Mouse (Mus musculus): Measurements from ENCODE around the gene Mrps18a. TPM values are rescaled to one million over a fixed set of nuclear protein-coding genes. Genes with fewer than 3 reads are reported as not detected.
A peak's percentile ranks its signal among the peaks of the same experiment; 100 is the strongest.

Gene Mrps18a
- polyA plus RNA-seq, 1 experiment from 2014 or later = 149 TPM

DNA sequence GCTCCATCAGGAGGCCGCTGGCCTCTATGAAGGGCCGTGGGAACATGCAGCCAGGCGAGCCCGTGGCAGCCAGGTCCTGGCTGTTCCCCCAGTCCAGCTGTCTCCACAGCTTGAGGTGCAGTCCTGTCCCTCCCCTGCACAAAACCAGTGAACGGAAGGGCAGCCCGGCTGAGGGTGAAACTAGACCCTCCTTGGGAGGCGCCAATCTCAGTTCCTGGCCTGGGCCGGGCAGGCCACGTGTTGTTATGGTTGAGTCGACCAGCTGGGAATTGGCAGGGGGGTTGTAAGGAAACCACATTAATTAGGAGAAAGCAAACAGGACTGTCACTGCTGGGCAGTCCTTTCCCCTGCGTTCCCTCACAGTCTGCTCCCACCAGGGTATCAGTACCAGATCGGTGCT, 6.3 kb upstream of the Mrps18a start:
- Histone ChIP-seq H3K27me3 (peaks cover 20% of the 10 kb centered on the region), H3K4me1 (replicated peaks) (peaks cover 4% of the 10 kb centered on the region), H3K27ac (peak overlapping the region; percentile 18; the same call in 1 of the 2 replicates), H3K4me3 (no peak overlapping the region), H3K36me3 (no peaks in the 10 kb centered on the region), H3K9me3 (no peaks in the 10 kb centered on the region), H3K9ac (no peak overlapping the region), H3K4me2 (no peak overlapping the region)
- 36% methylated on average over 12 of the region's 12 CpGs for WGBS
- no peak for ATAC-seq (ENCODE audit: low FRiP score)

DNA sequence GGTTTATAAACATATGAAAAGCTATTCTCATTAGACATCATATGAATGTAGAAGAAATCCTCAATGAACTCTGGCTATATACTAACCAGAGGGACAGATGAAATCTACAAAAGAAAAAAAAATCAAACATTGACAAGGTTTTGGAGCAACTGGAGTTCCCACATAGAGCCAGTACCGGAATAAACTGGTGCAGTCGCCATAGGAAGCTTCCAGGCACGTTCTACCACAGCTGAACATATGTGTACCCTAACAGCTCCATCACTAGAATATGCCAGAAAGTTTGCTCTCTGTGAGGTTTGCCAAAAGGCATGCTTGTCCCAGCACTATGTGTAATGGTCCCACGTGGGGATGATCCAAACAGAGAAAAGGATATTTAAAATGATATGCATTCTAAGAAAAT, 2.5 kb upstream of the Mrps18a start:
- H3K27me3 ChIP-seq = peaks cover 22% of the 10 kb centered on the region
- no peak for ATAC-seq (ENCODE audit: low FRiP score)
- H3K4me3 ChIP-seq = no peak overlapping the region
- H3K36me3 ChIP-seq = no peaks in the 10 kb centered on the region
- no peak overlapping the region for H3K27ac ChIP-seq
- H3K9ac ChIP-seq = no peak overlapping the region
- no peak overlapping the region for H3K4me2 ChIP-seq
- peaks cover 18% of the 10 kb centered on the region for H3K4me1 ChIP-seq (replicated peaks)
- no peaks in the 10 kb centered on the region for H3K9me3 ChIP-seq
- 85% methylated on average over 4 of the region's 4 CpGs for WGBS

DNA sequence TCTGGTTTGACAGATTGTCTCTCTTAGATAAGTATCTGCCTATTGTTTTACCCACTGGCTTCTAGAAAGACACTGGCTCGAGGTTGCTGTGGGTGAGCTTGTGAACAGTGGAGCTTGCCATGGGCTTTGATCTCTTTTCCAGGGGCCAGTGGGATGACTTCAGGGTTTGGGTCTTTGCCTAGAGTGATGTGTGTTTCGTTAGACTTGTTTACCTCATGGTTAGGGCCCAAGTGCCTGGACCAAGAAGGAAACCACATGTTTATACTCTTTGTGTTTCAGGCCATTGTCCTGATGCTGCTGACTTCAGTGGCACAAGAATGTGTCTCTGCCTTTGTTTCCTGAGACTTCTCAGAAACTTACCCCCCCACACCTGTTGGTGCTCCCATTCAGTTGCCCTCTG, 4.7 kb downstream of the Mrps18a start:
- H3K27ac ChIP-seq = no peak overlapping the region
- ATAC-seq (ENCODE audit: low FRiP score) = no peak
- WGBS = 61% methylated on average over 2 of the region's 2 CpGs
- no peaks in the 10 kb centered on the region for H3K9me3 ChIP-seq
- H3K9ac ChIP-seq = peak overlapping the region; percentile 31; the same call in 1 of the 2 replicates
- peaks cover 48% of the 10 kb centered on the region for H3K36me3 ChIP-seq
- peaks cover 30% of the 10 kb centered on the region for H3K4me1 ChIP-seq (replicated peaks)
- H3K4me3 ChIP-seq = no peak overlapping the region
- H3K27me3 ChIP-seq = no peaks in the 10 kb centered on the region
- H3K4me2 ChIP-seq = no peak overlapping the region

DNA sequence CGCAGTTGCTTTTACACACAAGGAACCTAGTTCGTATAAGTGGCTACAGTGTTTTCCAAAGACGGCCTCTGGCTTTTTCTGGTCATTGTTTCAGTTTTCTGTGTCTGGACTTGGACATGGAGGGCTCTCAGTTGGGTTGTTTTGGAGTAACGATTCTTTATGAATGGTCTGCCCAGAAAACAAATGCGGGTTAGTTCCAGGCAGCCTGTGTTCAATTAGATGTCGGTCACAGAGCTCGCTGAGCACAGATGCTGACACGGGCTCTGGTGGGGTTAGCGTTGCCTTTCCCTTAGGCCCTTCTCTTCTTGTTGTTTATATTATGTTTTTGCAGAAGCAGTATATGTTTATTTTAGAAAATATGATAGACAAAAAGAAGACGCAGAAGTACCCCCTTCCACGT, 5.4 kb downstream of the Mrps18a start:
- no peaks in the 10 kb centered on the region for H3K27me3 ChIP-seq
- H3K9ac ChIP-seq = no peak overlapping the region
- H3K36me3 ChIP-seq = peaks cover 49% of the 10 kb centered on the region
- no peak overlapping the region for H3K4me2 ChIP-seq
- H3K4me1 ChIP-seq (replicated peaks) = peaks cover 30% of the 10 kb centered on the region
- WGBS = 89% methylated on average over 11 of the region's 11 CpGs
- no peaks in the 10 kb centered on the region for H3K9me3 ChIP-seq
- ATAC-seq (ENCODE audit: low FRiP score) = no peak
- no peak overlapping the region for H3K4me3 ChIP-seq
- no peak overlapping the region for H3K27ac ChIP-seq

DNA sequence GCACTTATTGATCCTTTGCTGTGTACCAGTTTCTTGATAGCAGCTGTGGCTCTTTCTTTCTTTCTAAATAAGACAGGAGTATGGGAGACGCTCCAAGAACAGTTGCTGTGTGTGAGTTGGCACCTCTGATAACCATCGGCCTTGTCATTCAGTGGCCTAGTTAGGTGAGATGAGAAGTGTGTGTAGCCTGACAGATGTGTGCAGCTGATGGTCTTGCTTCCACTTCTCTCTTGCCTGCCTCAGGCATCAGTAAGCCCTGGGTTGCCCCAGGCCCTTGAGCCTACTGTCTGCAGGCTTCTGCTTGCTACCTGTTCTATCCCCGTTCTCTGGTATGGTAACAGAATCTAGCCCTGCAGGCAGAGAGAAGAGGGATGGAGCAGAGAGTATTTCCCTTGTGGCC, 6.1 kb downstream of the Mrps18a start:
- no peaks in the 10 kb centered on the region for H3K27me3 ChIP-seq
- H3K4me1 ChIP-seq (replicated peaks) = peaks cover 24% of the 10 kb centered on the region
- no peak overlapping the region for H3K9ac ChIP-seq
- H3K4me2 ChIP-seq = no peak overlapping the region
- no peak overlapping the region for H3K4me3 ChIP-seq
- no peaks in the 10 kb centered on the region for H3K9me3 ChIP-seq
- 92% methylated on average over 3 of the region's 3 CpGs for WGBS
- peaks cover 51% of the 10 kb centered on the region for H3K36me3 ChIP-seq
- ATAC-seq (ENCODE audit: low FRiP score) = no peak
- no peak overlapping the region for H3K27ac ChIP-seq

DNA sequence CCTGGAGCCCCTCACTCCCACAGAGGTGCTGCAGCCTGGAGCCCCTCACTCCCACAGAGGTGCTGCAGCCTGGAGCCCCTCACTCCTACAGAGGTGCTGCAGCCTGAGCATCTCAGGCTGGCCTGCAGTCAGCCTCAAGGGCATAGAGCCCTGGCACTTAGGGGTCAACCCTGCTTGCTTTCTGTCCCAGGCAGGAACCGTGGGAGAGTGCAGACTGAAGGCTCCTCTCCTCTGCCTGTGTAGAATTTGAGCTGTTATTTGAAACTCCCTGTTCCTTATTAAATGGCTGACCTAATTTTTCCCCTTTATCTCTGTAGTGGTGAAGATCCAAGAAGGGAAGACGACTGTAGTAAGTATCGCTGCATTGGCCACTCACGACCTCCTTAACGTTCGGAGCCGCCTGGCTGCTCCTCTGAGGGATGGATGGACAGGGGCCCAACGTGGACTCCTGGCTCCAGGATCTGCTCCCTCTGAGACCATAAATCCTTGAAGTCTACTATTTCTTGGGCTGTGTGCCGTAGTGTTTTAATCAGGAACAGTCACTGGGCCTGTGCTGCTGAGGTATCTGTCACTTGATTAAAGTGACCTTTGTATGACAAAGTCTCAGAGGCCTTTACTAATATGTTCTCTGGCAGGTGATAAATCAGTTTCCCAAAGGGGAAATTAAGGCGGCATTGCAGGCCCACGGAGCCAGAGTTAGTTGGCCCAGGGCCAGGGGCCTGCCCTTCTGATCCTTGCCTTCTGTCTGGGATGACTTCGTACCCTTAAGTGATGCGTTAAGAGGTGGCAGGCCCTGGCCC, 7.0 kb downstream of the Mrps18a start:
- WGBS = 76% methylated on average over 13 of the region's 13 CpGs
- peaks cover 61% of the 10 kb centered on the region for H3K36me3 ChIP-seq
- H3K4me3 ChIP-seq = no peak overlapping the region
- H3K27me3 ChIP-seq = no peaks in the 10 kb centered on the region
- no peak overlapping the region for H3K9ac ChIP-seq
- H3K4me1 ChIP-seq (replicated peaks) = peaks cover 17% of the 10 kb centered on the region; the same call in 1 of the 2 replicates
- no peaks in the 10 kb centered on the region for H3K9me3 ChIP-seq
- H3K4me2 ChIP-seq = no peak overlapping the region
- H3K27ac ChIP-seq = peak overlapping the region; percentile 30; the same call in 1 of the 2 replicates
- ATAC-seq (ENCODE audit: low FRiP score) = no peak

DNA sequence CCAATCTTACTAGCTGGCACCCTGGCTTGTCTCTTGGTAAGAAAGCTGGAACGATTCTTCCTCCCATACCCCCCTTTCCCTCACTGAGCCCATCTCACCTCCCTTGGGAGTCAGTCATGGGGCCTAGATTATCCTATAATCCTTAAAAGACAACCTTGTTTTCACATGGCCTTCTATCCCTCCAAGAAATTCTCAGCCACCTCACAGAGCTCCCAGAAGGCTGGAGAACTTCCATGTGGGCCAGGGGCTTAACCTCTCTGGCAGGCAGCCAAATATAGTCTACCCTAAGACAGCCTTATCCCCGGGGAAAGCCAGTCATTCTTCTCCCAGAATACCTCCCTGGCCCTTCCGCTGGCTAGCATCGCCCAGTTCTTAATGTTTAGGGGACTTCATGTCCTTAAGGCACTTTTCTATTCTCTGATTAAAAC, 7.7 kb downstream of the Mrps18a start:
- no peak overlapping the region for H3K27ac ChIP-seq
- H3K27me3 ChIP-seq = no peaks in the 10 kb centered on the region
- no peak overlapping the region for H3K9ac ChIP-seq
- peaks cover 67% of the 10 kb centered on the region for H3K36me3 ChIP-seq
- H3K4me2 ChIP-seq = no peak overlapping the region
- WGBS = 75% methylated on average over 4 of the region's 4 CpGs
- H3K4me3 ChIP-seq = no peak overlapping the region
- peaks cover 17% of the 10 kb centered on the region; the same call in 1 of the 2 replicates for H3K4me1 ChIP-seq (replicated peaks)
- ATAC-seq (ENCODE audit: low FRiP score) = no peak
- no peaks in the 10 kb centered on the region for H3K9me3 ChIP-seq

DNA sequence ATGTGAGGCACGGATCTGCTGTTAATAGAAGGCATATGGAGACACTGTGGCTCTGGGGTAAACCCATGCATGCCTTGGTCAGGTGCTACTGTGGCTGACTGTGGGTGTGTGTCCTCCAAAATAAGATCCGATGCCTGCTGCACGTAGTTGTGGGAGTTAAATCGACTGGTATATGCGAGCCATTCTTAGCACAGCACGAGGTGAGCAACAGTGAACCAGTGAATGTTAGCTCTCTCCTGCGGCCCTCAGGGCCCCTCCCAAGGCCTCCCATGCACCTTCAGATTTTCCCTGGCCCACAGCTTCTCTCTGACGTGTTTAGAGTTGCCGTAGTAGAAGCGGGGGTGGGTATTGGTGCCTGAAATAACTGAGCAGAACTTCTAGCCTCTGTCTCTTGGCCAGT, 8.9 kb downstream of the Mrps18a start:
- Histone ChIP-seq H3K36me3 (peaks cover 77% of the 10 kb centered on the region), H3K27me3 (no peaks in the 10 kb centered on the region)

DNA sequence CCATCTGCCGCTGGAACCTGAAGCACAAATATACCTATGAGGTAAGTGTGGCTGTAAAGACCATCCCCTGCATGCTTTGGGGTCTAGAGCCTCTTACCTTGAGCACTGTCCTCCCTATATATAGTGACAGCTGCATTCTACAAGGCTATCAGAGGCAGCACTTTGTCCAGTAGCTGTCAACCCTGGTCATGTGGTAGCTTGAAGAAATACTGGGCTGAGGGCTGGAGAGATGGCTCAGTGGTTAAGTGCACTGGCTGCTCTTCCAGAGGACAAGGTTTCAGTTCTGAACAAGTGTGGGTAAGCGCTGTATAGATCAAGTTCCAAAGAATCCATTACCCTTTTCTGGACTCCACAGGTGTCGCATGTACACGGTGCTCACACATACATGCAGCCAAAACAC, 12.0 kb downstream of the Mrps18a start:
- H3K4me1 ChIP-seq (replicated peaks) = peaks cover 5% of the 10 kb centered on the region; the same call in 1 of the 2 replicates
- peaks cover 89% of the 10 kb centered on the region for H3K36me3 ChIP-seq
- 97% methylated on average over 4 of the region's 4 CpGs for WGBS

More for the DNA sequence above, 8.9 kb downstream of the Mrps18a start:
- WGBS = 91% methylated on average over 10 of the region's 10 CpGs
- H3K27ac ChIP-seq = no peak overlapping the region
- H3K4me2 ChIP-seq = no peak overlapping the region
- H3K9ac ChIP-seq = no peak overlapping the region
- H3K9me3 ChIP-seq = no peaks in the 10 kb centered on the region
- peaks cover 17% of the 10 kb centered on the region; the same call in 1 of the 2 replicates for H3K4me1 ChIP-seq (replicated peaks)
- H3K4me3 ChIP-seq = no peak overlapping the region
- ATAC-seq (ENCODE audit: low FRiP score) = no peak

DNA sequence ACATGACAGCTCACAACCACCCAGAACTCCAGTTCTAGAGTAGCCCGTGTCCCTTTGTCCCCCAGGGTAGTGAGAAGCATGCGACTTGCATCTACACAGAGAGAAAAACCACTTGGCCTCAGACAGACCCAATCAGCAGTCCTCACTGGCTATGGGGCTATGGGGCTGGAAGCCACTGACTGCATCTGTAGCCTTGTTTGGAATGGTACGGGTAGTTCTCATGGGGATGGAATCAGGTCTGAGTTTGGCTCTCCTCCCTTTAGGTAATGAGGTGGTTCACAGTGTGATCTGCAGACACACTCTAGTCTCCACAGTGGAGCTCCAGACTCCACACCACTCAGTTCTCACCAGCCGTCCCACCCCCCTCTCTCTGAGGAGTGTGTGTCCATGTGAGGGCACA, 12.5 kb downstream of the Mrps18a start:
- Histone ChIP-seq H3K27ac (no peak overlapping the region), H3K9ac (no peak overlapping the region), H3K4me1 (replicated peaks) (peaks cover 3% of the 10 kb centered on the region; the same call in 1 of the 2 replicates), H3K36me3 (peaks cover 89% of the 10 kb centered on the region), H3K9me3 (no peaks in the 10 kb centered on the region), H3K27me3 (no peaks in the 10 kb centered on the region), H3K4me2 (no peak overlapping the region), H3K4me3 (no peak overlapping the region)
- ATAC-seq (ENCODE audit: low FRiP score) = no peak
- WGBS = 89% methylated on average over 4 of the region's 4 CpGs

More for the DNA sequence above, 12.0 kb downstream of the Mrps18a start:
- H3K27ac ChIP-seq = no peak overlapping the region
- H3K4me2 ChIP-seq = no peak overlapping the region
- no peak overlapping the region for H3K4me3 ChIP-seq
- H3K27me3 ChIP-seq = no peaks in the 10 kb centered on the region
- no peak for ATAC-seq (ENCODE audit: low FRiP score)
- no peak overlapping the region for H3K9ac ChIP-seq
- H3K9me3 ChIP-seq = no peaks in the 10 kb centered on the region

DNA sequence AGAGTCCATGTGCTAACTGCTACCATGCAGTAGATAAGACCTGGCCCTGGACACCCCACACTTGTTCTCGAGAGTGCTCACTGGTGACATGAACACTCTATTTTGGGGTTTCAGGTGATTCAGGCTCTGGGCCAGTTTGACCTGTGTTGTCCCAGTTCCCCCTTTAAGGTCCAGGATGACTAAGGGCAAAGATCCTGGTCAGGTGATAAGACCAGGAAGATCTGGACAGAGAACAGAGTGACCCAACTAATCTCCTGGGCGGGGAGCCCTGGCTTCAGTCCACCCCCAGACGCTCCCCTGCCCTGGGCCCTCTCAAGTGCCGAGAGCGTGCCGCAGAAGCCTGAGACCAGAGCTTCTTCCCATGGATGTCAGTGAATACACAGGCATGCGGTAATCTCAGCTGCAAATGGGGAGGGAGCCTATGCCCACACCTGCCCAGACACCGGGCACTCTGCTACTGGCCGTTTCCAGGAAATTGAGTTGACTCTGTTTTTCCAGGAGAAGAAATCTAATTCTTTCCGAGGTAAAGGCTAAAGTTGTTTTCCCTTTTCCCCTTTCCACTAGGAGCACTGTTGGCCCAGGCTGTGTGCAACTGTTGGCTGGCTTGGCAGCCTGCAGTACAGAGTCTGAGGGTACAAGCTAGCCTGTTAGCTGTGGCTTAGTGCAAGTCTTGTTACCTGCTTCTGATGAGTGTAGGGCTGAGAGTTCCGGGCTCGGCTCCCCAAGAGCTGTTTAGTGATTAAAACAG, 13.3 kb downstream of the Mrps18a start:
- H3K27ac ChIP-seq = no peak overlapping the region
- H3K4me2 ChIP-seq = no peak overlapping the region
- no peak for ATAC-seq (ENCODE audit: low FRiP score)
- WGBS = 94% methylated on average over 12 of the region's 12 CpGs
- no peak overlapping the region for H3K4me3 ChIP-seq
- no peak overlapping the region for H3K9ac ChIP-seq
- peaks cover 89% of the 10 kb centered on the region for H3K36me3 ChIP-seq
- no peaks in the 10 kb centered on the region for H3K27me3 ChIP-seq
- no peaks in the 10 kb centered on the region for H3K9me3 ChIP-seq
- no peaks in the 10 kb centered on the region for H3K4me1 ChIP-seq (replicated peaks)

DNA sequence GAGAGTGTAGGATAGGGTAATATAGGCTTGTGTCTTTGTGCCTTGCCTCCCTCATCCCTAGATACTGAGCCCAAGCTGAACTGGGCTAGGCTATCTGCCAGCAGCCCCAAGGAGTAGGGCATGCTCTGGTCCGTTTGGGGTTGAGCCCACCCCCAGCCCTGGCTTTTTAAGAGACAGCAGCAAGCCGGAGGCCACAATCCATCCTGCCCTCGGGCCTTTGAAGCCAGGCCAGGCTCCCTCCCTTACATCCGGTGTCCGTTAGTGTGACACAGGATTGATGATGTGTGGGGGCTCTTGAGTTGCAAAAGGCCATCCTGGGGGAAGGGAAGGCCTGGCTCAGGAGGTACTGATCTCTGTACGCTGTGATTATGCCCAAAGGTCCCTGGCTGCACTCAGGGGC, 15.8 kb downstream of the Mrps18a start:
- ATAC-seq (ENCODE audit: low FRiP score) = no peak
- 76% methylated on average over 6 of the region's 6 CpGs for WGBS

More for the DNA sequence above, 15.8 kb downstream of the Mrps18a start:
- Histone ChIP-seq H3K4me2 (no peak overlapping the region), H3K27ac (no peak overlapping the region), H3K9me3 (no peaks in the 10 kb centered on the region), H3K9ac (peak overlapping the region; percentile 46), H3K4me1 (replicated peaks) (no peaks in the 10 kb centered on the region), H3K4me3 (no peak overlapping the region), H3K36me3 (peaks cover 87% of the 10 kb centered on the region), H3K27me3 (no peaks in the 10 kb centered on the region)

All from hindbrain, embryonic 13.5 days (tissue).